Mouse (Mus musculus): ENCODE measurements around the gene Nptxr. TPM values are rescaled to one million over a fixed set of nuclear protein-coding genes. Genes with fewer than 3 reads are reported as not detected.

The Nptxr gene
- polyA plus RNA-seq, 1 experiment from 2014 or later, result 5.4 TPM

- Histone ChIP-seq H3K27me3 (no peaks in the 10 kb centered on the region), H3K9ac (no peak overlapping the region), H3K9me3 (no peaks in the 10 kb centered on the region), H3K27ac (no peak overlapping the region), H3K4me2 (no peak overlapping the region), H3K4me1 (peaks cover 81% of the 10 kb centered on the region), H3K4me3 (no peak overlapping the region), H3K36me3 (peaks cover 47% of the 10 kb centered on the region)
- no peak for ATAC-seq (ENCODE audit: insufficient number of reproducible peaks, insufficient read depth, low FRiP score, low TSS enrichment, low read depth)
- 9% methylated on average over 4 of the region's 4 CpGs for WGBS
Measured at GRCm38 (mm10) chr15:79830388-79830787, 25.8 kb upstream of the Nptxr start.

GRCm38 (mm10) chr15:79829431-79829830 lies 24.9 kb upstream of the Nptxr start:
- 81% methylated on average over 5 of the region's 5 CpGs for WGBS
- no peak for ATAC-seq (ENCODE audit: insufficient number of reproducible peaks, insufficient read depth, low FRiP score, low TSS enrichment, low read depth)
- Histone ChIP-seq H3K36me3 (peaks cover 47% of the 10 kb centered on the region), H3K27me3 (no peaks in the 10 kb centered on the region), H3K4me2 (no peak overlapping the region), H3K27ac (no peak overlapping the region), H3K4me1 (peaks cover 77% of the 10 kb centered on the region), H3K9ac (no peak overlapping the region), H3K4me3 (no peak overlapping the region), H3K9me3 (no peaks in the 10 kb centered on the region)

DNA sequence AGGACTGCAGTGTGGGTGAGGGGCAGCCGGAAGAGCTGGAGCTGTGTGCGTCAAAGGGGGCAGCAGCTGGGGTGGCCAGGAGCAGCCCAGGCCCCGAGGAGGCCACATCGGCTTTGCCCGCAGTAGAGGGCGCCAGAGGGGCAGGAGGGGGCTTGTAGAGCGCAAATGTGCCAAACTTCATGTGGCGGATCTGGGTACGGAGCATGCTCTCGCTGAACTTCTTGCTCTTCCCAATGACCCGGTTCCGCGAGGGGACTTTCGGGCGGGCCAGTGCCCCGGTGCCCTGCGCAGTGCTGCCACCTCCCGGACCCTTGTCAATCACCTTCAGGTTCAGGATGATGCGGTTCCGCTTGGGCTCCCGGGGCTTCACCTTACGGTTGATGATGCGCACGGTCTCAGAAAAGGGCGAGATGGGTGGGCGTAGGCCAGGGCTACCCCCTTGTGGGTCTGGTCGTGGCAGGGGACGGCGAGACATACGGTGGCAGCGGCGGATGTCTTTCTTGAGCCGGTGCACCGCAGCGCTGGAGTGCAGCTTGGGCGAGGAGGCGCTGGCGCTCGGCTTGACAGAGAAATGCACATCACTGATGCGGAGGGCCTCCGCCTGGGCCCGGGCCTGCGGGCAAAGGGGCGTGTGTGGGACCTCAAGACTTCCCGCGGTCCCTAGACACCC lies 23.9 kb upstream of the Nptxr start:
- peaks cover 48% of the 10 kb centered on the region for H3K36me3 ChIP-seq
- H3K9me3 ChIP-seq, result no peaks in the 10 kb centered on the region
- H3K9ac ChIP-seq, result no peak overlapping the region
- peaks cover 78% of the 10 kb centered on the region for H3K4me1 ChIP-seq
- peak overlapping the region; percentile 24; the same call in 1 of the 2 replicates for H3K4me2 ChIP-seq
- H3K27ac ChIP-seq, result no peak overlapping the region
- H3K27me3 ChIP-seq, result no peaks in the 10 kb centered on the region
- WGBS, result 60% methylated on average over 46 of the region's 46 CpGs
- no peak overlapping the region for H3K4me3 ChIP-seq
- ATAC-seq (ENCODE audit: insufficient number of reproducible peaks, insufficient read depth, low FRiP score, low TSS enrichment, low read depth), result no peak

- Histone ChIP-seq H3K27ac (no peak overlapping the region), H3K9ac (0 out of 2 replicates have a peak overlapping the region, but pooled peaks have one; percentile 51), H3K27me3 (no peaks in the 10 kb centered on the region), H3K9me3 (no peaks in the 10 kb centered on the region), H3K4me3 (no peak overlapping the region), H3K4me1 (peaks cover 73% of the 10 kb centered on the region), H3K4me2 (0 out of 2 replicates have a peak overlapping the region, but pooled peaks have one; percentile 24), H3K36me3 (peaks cover 55% of the 10 kb centered on the region)
- 85% methylated on average over 11 of the region's 11 CpGs for WGBS
- ATAC-seq (ENCODE audit: insufficient number of reproducible peaks, insufficient read depth, low FRiP score, low TSS enrichment, low read depth), result no peak
Measured at GRCm38 (mm10) chr15:79827778-79828210, 23.2 kb upstream of the Nptxr start.

DNA sequence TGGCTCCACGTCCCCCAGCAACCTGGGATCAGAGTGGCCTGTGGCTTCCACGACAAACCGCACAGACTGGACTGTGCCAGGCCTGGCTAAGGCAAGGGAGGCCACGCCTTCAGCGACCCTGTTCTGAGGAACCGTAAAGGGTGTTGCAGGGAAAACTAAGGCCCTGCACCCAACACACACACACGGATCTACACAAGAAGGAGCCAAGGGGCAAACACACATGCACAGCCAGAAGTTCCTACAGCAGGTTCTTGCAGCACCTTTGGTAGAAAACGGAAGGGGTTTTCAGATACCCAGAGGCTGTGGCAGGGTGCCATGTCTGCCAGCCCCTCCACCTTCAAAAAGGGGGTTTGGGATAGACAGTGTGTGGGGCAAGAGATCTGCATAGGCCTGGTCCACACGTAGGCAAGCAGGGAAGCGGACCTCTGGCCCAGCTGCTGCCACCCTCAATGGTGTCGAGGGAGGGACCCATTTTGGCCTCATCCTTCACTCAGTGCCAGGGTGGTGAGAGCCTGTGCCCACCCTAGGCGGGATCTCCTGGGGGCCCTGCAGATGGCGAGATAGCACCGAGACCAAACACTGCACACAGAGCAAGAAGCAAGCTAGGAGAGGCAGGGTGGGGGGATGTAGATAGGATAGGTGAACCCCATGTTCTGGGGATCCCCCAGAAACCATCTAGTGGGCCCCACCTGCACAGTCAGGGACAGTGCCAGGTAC lies 22.7 kb upstream of the Nptxr start:
- Histone ChIP-seq H3K4me3 (no peak overlapping the region), H3K9me3 (no peaks in the 10 kb centered on the region), H3K36me3 (peaks cover 60% of the 10 kb centered on the region), H3K4me2 (no peak overlapping the region), H3K27me3 (no peaks in the 10 kb centered on the region), H3K9ac (0 out of 2 replicates have a peak overlapping the region, but pooled peaks have one; percentile 51), H3K4me1 (peaks cover 73% of the 10 kb centered on the region), H3K27ac (no peak overlapping the region)
- ATAC-seq (ENCODE audit: insufficient number of reproducible peaks, insufficient read depth, low FRiP score, low TSS enrichment, low read depth), result no peak
- 88% methylated on average over 14 of the region's 14 CpGs for WGBS

DNA sequence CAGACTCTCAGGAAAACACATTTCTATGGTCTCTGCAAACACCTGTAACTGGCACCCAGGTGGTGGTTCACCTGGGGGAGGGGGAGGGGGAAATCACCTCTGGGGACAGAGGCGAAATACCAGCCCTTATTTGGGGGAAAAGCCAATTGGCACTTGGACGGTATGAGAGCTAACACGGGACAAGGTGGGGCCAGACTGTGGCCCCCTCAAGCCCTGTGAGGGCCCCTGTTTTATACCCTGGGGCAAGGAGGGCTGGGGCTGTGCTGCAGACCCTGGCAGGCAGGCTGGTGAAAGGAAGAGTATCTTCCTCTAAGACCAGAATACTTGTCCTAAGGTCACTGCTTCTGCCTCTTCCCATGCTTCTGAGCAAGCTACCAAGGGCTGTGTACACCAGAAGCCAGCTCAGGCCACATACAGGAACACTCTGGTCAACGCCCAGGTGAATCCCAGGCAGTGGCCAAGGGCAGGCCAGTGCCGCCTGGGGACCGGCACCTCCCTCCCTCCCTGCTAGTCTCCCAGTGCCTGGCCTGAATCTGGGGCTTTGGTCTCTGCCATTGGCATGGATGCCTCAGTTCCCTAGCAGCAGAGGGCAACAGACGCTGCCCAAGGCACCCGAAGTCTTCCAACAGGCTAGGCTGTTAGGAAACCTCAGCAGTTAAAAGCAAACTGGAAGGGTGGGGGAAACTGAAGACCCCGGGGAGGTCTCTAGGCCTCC lies 21.8 kb upstream of the Nptxr start:
- H3K9me3 ChIP-seq, result no peaks in the 10 kb centered on the region

DNA sequence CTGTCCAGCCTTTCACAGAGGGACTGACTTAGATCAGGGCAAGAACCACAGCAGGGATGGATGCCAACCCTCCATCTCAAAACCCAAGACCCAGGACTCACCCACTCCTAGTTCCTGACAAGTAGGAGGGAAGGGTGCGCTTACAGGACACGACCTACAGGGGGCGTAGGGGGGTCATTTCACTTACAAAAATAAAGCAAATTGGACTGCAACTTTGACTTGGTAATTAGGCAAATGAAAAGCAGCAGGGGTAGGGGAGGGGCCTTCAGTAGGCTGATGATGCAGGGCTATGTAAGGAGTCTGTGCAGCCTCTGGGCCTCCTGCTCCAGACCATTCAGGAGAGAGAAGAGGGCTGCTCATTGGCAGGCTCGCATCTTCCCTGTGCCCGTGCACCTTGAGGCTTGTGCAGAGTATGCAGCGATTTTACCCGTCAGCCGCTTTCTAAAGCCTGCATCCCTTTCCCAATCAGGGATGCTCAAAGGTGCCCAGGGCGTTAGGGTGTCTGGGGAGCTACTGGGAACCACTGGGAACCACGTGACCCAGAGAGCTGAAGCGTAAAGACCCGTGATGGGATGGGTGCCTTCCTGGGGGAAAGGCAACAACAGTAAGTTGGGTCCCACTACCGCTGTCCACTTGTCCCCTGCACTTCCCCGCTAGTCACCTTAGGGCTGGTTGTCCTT lies 20.7 kb upstream of the Nptxr start:
- Histone ChIP-seq H3K36me3 (peaks cover 51% of the 10 kb centered on the region), H3K4me2 (no peak overlapping the region), H3K9me3 (no peaks in the 10 kb centered on the region), H3K9ac (no peak overlapping the region), H3K27ac (no peak overlapping the region), H3K4me1 (peaks cover 59% of the 10 kb centered on the region), H3K27me3 (no peaks in the 10 kb centered on the region), H3K4me3 (no peak overlapping the region)
- ATAC-seq (ENCODE audit: insufficient number of reproducible peaks, insufficient read depth, low FRiP score, low TSS enrichment, low read depth), result no peak
- WGBS, result 47% methylated on average over 14 of the region's 14 CpGs

More for the DNA sequence above, 21.8 kb upstream of the Nptxr start:
- no peak overlapping the region for H3K4me2 ChIP-seq
- H3K4me1 ChIP-seq, result peaks cover 65% of the 10 kb centered on the region
- H3K36me3 ChIP-seq, result peaks cover 53% of the 10 kb centered on the region
- no peak overlapping the region for H3K4me3 ChIP-seq
- H3K27me3 ChIP-seq, result no peaks in the 10 kb centered on the region
- H3K27ac ChIP-seq, result no peak overlapping the region
- H3K9ac ChIP-seq, result 0 out of 2 replicates have a peak overlapping the region, but pooled peaks have one; percentile 51
- WGBS, result 77% methylated on average over 9 of the region's 9 CpGs
- ATAC-seq (ENCODE audit: insufficient number of reproducible peaks, insufficient read depth, low FRiP score, low TSS enrichment, low read depth), result no peak

- Histone ChIP-seq H3K27me3 (no peaks in the 10 kb centered on the region), H3K4me1 (peaks cover 45% of the 10 kb centered on the region), H3K36me3 (peaks cover 40% of the 10 kb centered on the region), H3K9me3 (no peaks in the 10 kb centered on the region), H3K27ac (no peak overlapping the region), H3K4me2 (no peak overlapping the region), H3K4me3 (no peak overlapping the region), H3K9ac (no peak overlapping the region)
- 72% methylated on average over 19 of the region's 19 CpGs for WGBS
- ATAC-seq (ENCODE audit: insufficient number of reproducible peaks, insufficient read depth, low FRiP score, low TSS enrichment, low read depth), result no peak
Measured at GRCm38 (mm10) chr15:79823588-79824280, 19.2 kb upstream of the Nptxr start.

GRCm38 (mm10) chr15:79822265-79823199 lies 18.0 kb upstream of the Nptxr start:
- 63% methylated on average over 13 of the region's 13 CpGs for WGBS
- H3K27me3 ChIP-seq, result no peaks in the 10 kb centered on the region
- no peak overlapping the region for H3K9ac ChIP-seq

DNA sequence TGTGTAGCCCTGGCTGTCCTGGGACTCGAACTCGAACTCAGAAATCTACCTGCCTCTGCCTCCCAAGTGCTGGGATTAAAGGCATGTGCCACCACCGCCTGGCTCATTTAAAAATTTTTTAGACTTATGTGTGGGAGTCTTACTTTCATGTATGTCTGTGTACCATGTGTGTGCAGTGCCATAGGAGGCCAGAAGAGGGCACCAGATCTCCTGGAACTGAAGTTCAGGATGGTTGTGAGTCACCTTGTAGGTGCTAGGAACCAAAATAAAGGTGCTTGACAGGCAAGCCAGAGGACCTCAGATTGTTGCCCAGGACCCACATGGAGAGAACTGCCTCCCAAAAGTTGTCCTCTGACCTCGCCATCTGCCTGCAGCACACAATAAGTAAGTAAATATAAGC lies 13.8 kb upstream of the Nptxr start:
- Histone ChIP-seq H3K4me3 (no peak overlapping the region), H3K4me2 (no peak overlapping the region), H3K27me3 (no peaks in the 10 kb centered on the region), H3K27ac (no peak overlapping the region), H3K36me3 (peaks cover 10% of the 10 kb centered on the region), H3K9ac (no peak overlapping the region), H3K9me3 (no peaks in the 10 kb centered on the region), H3K4me1 (peaks cover 6% of the 10 kb centered on the region; the same call in 1 of the 2 replicates)
- WGBS, result 87% methylated on average over 4 of the region's 4 CpGs
- no peak for ATAC-seq (ENCODE audit: insufficient number of reproducible peaks, insufficient read depth, low FRiP score, low TSS enrichment, low read depth)

More at GRCm38 (mm10) chr15:79822265-79823199, 18.0 kb upstream of the Nptxr start:
- Histone ChIP-seq H3K4me2 (no peak overlapping the region), H3K4me1 (peaks cover 33% of the 10 kb centered on the region), H3K36me3 (peaks cover 28% of the 10 kb centered on the region), H3K27ac (no peak overlapping the region), H3K9me3 (no peaks in the 10 kb centered on the region), H3K4me3 (no peak overlapping the region)
- 0 out of 2 replicates have a peak, but pooled peaks have one; percentile 13 for ATAC-seq (ENCODE audit: insufficient number of reproducible peaks, insufficient read depth, low FRiP score, low TSS enrichment, low read depth)

All from embryonic facial prominence, embryonic 13.5 days (tissue).